Mouse (Mus musculus): ENCODE measurements around the gene Cdk17. TPM values are rescaled to one million over a fixed set of nuclear protein-coding genes. Genes with fewer than 3 reads are reported as not detected.

The Cdk17 gene
- polyA plus RNA-seq, 1 experiment, result 4.3 TPM

GRCm38 (mm10) chr10:93205287-93205956 is 44.7 kb downstream of the Cdk17 start:
- Histone ChIP-seq H3K27ac (ENCODE audit: insufficient read depth, low read depth, low read length) (no peak overlapping the region), H3K4me3 (ENCODE audit: low read depth, low read length) (no peak overlapping the region), H3K4me1 (ENCODE audit: control insufficient read depth, insufficient read depth, insufficient read length, low read length) (no peaks in the 10 kb centered on the region), H3K27me3 (ENCODE audit: control insufficient read depth, insufficient read depth, low read length) (no peaks in the 10 kb centered on the region), H3K36me3 (ENCODE audit: control insufficient read depth, insufficient read depth, low read length) (peaks cover 1% of the 10 kb centered on the region; the same call in 1 of the 2 replicates)
- 89% methylated on average over 4 of the region's 4 CpGs for WGBS
- no peak for TF ChIP-seq CTCF (IDR thresholded peaks at IDR 0.05; ENCODE audit: extremely low read depth, insufficient read length, insufficient replicate concordance, low read depth, low read length)
- no peak for TF ChIP-seq POLR2A (IDR thresholded peaks at IDR 0.05; ENCODE audit: low read depth, low read length)

DNA sequence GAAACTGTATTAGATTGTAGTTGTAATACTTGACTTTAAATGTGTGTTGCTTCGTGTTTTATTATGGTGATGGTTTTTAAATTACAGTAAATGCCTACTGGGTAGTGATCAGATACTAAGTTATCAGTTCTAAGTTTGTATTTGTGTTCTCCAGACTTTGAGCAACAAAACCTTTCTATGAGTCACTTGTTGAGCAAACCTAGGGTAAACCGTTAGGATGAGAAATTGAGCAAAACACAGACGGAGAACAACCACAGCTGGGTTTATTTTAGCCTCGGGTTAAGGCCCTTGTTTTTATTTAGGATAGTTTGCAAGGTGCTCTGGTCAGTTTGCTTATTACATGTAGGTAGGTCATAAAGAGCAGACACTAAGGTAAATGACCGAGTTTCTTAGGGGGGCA is 46.5 kb downstream of the Cdk17 start:
- Histone ChIP-seq H3K36me3 (ENCODE audit: control insufficient read depth, insufficient read depth, low read length) (peaks cover 1% of the 10 kb centered on the region; the same call in 1 of the 2 replicates), H3K27me3 (ENCODE audit: control insufficient read depth, insufficient read depth, low read length) (no peaks in the 10 kb centered on the region), H3K27ac (ENCODE audit: insufficient read depth, low read depth, low read length) (no peak overlapping the region), H3K4me1 (ENCODE audit: control insufficient read depth, insufficient read depth, insufficient read length, low read length) (no peaks in the 10 kb centered on the region), H3K4me3 (ENCODE audit: low read depth, low read length) (no peak overlapping the region)
- TF ChIP-seq CTCF (IDR thresholded peaks at IDR 0.05; ENCODE audit: extremely low read depth, insufficient read length, insufficient replicate concordance, low read depth, low read length) (no peak), POLR2A (IDR thresholded peaks at IDR 0.05; ENCODE audit: low read depth, low read length) (no peak)
- 64% methylated on average over 5 of the region's 5 CpGs for WGBS

GRCm38 (mm10) chr10:93212699-93213098 is 52.0 kb downstream of the Cdk17 start:
- no peaks in the 10 kb centered on the region for H3K27me3 ChIP-seq (ENCODE audit: control insufficient read depth, insufficient read depth, low read length)
- 71% methylated on average over 2 of the region's 2 CpGs for WGBS
- TF ChIP-seq CTCF (IDR thresholded peaks at IDR 0.05; ENCODE audit: extremely low read depth, insufficient read length, insufficient replicate concordance, low read depth, low read length) (no peak), POLR2A (IDR thresholded peaks at IDR 0.05; ENCODE audit: low read depth, low read length) (no peak)
- H3K36me3 ChIP-seq (ENCODE audit: control insufficient read depth, insufficient read depth, low read length), result peaks cover 9% of the 10 kb centered on the region
- no peak overlapping the region for H3K27ac ChIP-seq (ENCODE audit: insufficient read depth, low read depth, low read length)
- H3K4me1 ChIP-seq (ENCODE audit: control insufficient read depth, insufficient read depth, insufficient read length, low read length), result no peaks in the 10 kb centered on the region; the same call in 1 of the 2 replicates
- H3K4me3 ChIP-seq (ENCODE audit: low read depth, low read length), result no peak overlapping the region

DNA sequence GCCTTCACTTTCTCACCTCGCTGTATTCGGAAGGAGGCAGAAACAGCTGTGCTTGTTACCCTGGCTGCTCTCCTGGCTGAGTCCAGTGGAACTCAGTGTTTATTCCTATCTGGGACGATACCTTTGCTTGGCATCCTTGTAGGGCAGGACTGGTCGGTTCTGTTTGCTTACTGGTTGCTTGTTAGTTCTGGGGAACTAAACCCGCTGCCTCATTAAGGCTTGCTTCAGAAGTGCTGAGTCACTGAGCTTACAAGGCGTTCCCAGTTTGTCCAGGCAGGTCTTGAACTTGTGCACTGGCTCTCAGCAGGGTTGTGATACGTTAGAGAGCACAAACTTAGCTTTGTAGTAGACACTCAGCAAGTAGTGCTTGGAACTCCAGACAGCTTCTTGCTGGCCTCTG is 52.7 kb downstream of the Cdk17 start:
- H3K4me3 ChIP-seq (ENCODE audit: low read depth, low read length), result no peak overlapping the region
- no peak for TF ChIP-seq CTCF (IDR thresholded peaks at IDR 0.05; ENCODE audit: extremely low read depth, insufficient read length, insufficient replicate concordance, low read depth, low read length)
- TF ChIP-seq POLR2A (IDR thresholded peaks at IDR 0.05; ENCODE audit: low read depth, low read length), result no peak
- H3K36me3 ChIP-seq (ENCODE audit: control insufficient read depth, insufficient read depth, low read length), result peaks cover 11% of the 10 kb centered on the region
- no peaks in the 10 kb centered on the region; the same call in 1 of the 2 replicates for H3K4me1 ChIP-seq (ENCODE audit: control insufficient read depth, insufficient read depth, insufficient read length, low read length)
- WGBS, result 71% methylated on average over 7 of the region's 7 CpGs
- no peaks in the 10 kb centered on the region for H3K27me3 ChIP-seq (ENCODE audit: control insufficient read depth, insufficient read depth, low read length)
- H3K27ac ChIP-seq (ENCODE audit: insufficient read depth, low read depth, low read length), result no peak overlapping the region

GRCm38 (mm10) chr10:93214251-93214650 is 53.6 kb downstream of the Cdk17 start:
- 59% methylated on average over 4 of the region's 4 CpGs for WGBS
- Histone ChIP-seq H3K27me3 (ENCODE audit: control insufficient read depth, insufficient read depth, low read length) (no peaks in the 10 kb centered on the region), H3K4me3 (ENCODE audit: low read depth, low read length) (no peak overlapping the region), H3K4me1 (ENCODE audit: control insufficient read depth, insufficient read depth, insufficient read length, low read length) (no peaks in the 10 kb centered on the region; the same call in 1 of the 2 replicates), H3K36me3 (ENCODE audit: control insufficient read depth, insufficient read depth, low read length) (peaks cover 12% of the 10 kb centered on the region), H3K27ac (ENCODE audit: insufficient read depth, low read depth, low read length) (no peak overlapping the region)
- TF ChIP-seq CTCF (IDR thresholded peaks at IDR 0.05; ENCODE audit: extremely low read depth, insufficient read length, insufficient replicate concordance, low read depth, low read length) (no peak), POLR2A (IDR thresholded peaks at IDR 0.05; ENCODE audit: low read depth, low read length) (no peak)

- TF ChIP-seq CTCF (IDR thresholded peaks at IDR 0.05; ENCODE audit: extremely low read depth, insufficient read length, insufficient replicate concordance, low read depth, low read length) (no peak), POLR2A (IDR thresholded peaks at IDR 0.05; ENCODE audit: low read depth, low read length) (no peak)
- no peak overlapping the region for H3K4me3 ChIP-seq (ENCODE audit: low read depth, low read length)
- no peaks in the 10 kb centered on the region for H3K27me3 ChIP-seq (ENCODE audit: control insufficient read depth, insufficient read depth, low read length)
- H3K4me1 ChIP-seq (ENCODE audit: control insufficient read depth, insufficient read depth, insufficient read length, low read length), result no peaks in the 10 kb centered on the region; the same call in 1 of the 2 replicates
- WGBS, result 89% methylated on average over 8 of the region's 8 CpGs
- H3K36me3 ChIP-seq (ENCODE audit: control insufficient read depth, insufficient read depth, low read length), result peaks cover 12% of the 10 kb centered on the region
- no peak overlapping the region for H3K27ac ChIP-seq (ENCODE audit: insufficient read depth, low read depth, low read length)
Observed at GRCm38 (mm10) chr10:93215051-93215763, 54.5 kb downstream of the Cdk17 start.

- Histone ChIP-seq H3K27me3 (ENCODE audit: control insufficient read depth, insufficient read depth, low read length) (no peaks in the 10 kb centered on the region), H3K4me3 (ENCODE audit: low read depth, low read length) (no peak overlapping the region), H3K4me1 (ENCODE audit: control insufficient read depth, insufficient read depth, insufficient read length, low read length) (no peaks in the 10 kb centered on the region), H3K27ac (ENCODE audit: insufficient read depth, low read depth, low read length) (no peak overlapping the region), H3K36me3 (ENCODE audit: control insufficient read depth, insufficient read depth, low read length) (peaks cover 5% of the 10 kb centered on the region; the same call in 1 of the 2 replicates)
- TF ChIP-seq CTCF (IDR thresholded peaks at IDR 0.05; ENCODE audit: extremely low read depth, insufficient read length, insufficient replicate concordance, low read depth, low read length) (no peak), POLR2A (IDR thresholded peaks at IDR 0.05; ENCODE audit: low read depth, low read length) (no peak)
- 80% methylated on average over 6 of the region's 6 CpGs for WGBS
Observed at GRCm38 (mm10) chr10:93225751-93226150, 65.1 kb downstream of the Cdk17 start.

All from small intestine, adult 2 months (tissue).